Mouse (Mus musculus) urinary bladder, postnatal 4 days (tissue): ENCODE data around the gene Gpd1.
"Not testable (repeated sequence)": the region's sequence is repeated elsewhere in the genome, so short reads cannot be mapped to it uniquely, and the experiment has no call there.

Source experiments
- DNase-seq, 2 experiments: peaks; one replicate each; pipeline ENCODE4 v3.0.0; 2021 to 2022; ENCODE audit warnings: low spot score in 2 of 2

Gene Gpd1

DNA sequence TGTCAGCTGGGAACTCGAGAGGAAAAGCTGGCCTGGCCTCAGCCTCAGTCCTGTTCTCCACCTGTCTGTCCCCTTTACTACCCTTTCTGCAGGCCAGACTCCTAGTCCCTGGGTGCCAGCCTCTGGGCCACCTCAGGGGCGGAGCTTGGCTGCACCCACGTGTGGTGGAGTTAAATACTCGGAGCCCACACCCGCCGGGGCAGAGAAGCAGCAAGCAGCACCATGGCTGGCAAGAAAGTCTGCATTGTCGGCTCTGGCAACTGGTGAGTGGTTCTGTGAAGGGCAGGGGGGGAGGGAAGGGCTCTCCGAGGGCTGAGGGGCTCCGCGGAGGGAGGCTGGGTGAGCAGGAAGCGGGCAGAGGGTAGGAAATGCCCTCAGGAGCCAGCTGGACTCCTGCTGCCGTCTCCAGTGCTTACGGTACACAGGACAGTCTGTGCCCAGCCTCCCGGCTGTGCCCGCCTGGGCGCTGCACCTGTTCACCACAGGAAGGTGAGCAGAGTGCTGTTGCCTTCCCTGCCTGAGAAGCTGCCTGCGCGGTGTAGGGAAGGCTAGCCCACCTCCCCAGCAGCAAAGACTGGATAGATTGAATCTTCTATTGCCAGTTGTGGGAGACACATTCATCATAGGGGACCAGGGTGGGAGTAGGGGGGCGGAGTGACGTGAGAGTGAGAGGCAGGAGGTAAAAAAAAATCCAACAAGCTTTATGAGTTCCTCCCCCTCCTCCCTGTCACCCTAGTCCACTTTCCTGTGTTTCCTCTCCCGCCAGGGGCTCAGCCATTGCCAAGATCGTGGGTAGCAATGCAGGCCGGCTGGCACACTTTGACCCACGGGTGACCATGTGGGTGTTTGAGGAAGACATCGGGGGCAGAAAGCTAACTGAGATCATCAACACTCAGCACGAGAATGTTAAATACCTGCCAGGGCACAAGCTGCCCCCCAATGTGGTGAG lies at the start of gene Gpd1:
Gpd1 (plus strand) TSS at position 130 of the 949 bp plus-strand sequence.
- DNase-seq: no peak

DNA sequence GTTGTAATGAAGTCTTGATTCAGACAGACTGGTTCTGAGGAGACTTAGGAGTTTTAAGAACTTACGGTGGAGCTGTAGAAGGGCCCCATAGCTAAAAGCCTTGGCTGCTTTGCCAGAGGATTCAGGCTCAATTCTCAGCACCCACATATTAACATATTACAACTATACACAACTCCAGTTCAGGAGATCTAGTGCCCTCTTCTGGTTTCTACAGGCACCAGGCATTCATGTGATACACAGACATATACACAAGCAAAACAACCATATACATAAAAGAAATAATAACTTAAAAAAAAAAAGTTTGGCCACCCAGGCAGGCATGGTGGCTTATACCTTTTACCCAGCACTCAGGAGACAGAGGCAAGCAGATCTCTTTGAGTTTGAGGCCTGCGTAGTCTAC lies 49.8 kb upstream of the Gpd1 start:
- no peak for DNase-seq

DNA sequence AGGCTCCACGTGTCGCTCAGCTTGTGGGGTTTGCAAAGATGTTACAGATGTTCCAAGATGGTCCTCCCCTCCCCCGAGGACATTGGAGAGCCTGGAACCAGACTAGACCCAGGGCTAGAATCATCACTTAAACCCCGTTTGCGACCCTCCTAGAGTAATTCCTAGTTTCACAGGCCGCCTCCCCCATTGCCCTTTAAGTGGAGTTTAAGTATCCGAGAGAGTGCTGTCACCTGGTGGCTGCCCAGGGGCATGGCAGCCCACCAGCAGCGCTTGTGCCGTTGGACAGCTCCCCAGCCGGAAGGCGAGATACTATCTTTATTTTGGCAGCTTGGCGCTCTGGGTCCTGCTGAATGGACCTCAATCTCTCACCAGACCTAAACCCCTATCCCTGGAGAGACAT lies 48.4 kb upstream of the Gpd1 start:
- peak; percentile 59 to 74 for DNase-seq

DNA sequence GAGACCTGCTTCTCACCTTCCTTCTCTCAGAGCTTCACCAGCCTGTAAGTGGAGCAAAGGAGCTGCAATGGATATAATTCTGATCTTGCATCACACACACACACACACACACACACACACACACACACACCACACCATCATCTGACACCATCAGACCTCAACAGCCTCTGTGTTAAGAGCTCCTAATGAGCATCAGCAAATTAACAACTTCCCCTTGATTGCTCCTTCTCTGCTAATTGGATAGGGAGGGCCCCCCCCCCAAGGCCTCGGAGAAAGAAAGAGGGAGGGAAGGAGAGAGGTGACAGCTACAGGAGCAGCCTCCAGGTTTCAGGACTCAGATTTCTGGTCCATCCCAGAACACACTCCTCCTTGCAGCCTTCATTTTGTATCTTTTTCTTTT lies 47.9 kb upstream of the Gpd1 start:
- DNase-seq: no peak

DNA sequence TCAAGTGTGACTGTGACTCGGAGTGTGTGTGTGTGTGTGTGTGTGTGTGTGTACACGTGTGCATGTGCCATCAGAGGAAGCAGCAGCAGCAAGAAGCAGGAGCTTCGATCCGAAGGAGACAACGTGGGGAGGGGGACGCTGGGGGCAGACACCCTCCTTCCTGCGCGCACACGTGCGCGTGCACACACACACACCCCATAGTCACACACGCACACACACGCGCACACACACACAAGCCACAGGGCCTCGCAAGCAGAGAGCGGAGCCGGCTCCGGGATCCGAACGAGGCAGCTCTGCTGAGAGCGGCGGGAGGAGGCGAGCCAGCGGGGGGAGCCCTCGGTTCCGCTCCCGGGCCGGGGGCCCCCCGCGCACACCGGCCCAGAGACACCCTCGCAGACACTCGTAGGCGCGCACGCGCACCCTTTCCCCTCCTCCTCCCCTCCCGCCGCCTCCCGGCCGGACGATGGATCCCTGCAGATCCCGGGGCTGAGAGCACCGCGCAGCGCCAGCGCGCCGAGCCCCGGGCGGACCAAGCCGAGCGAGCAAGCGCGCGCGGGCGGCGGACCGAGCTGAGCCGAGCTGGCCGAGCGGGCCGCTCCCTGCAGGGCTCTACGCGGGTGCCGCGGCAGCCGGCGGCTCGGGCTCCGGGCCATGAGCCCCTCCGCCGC lies 47.0 kb upstream of the Gpd1 start, which contains the start of gene Asic1:
Asic1 (plus strand) TSS at position 215 of the 668 bp plus-strand sequence.
- peak; percentile 63 to 67 for DNase-seq

DNA sequence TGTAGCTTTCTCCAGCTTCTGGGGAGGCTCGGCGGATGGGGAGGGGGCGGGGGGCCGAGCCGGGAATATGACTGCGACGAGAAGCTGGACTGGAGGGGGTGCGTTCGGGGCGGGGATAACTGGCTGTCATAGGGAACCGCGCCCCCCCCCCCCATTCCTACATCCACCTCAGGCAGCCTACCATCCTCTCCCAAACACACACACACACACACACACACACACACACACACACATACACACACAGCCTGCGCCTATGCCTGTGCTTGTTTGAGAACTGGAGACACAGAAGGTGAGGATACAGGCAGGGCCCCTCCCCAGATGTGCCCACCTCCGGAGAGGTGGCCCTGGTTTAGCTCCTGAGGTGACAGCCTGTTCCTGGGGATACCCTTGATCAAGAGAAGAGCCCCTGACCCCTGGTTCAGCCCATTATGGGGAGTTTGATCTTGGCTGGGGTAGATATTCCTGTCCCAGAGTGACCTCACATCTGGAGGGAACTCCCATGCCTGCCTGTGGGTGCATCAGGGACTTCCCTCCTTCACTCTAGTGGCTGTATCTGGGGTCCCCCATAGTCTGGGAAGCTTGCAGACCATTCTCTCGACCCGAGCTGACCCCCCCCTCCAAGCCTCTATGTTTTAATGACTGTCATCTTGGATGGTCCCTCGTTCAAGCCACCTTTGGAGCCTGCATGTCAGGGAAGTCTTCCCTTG lies 46.2 kb upstream of the Gpd1 start:
- no peak for DNase-seq

DNA sequence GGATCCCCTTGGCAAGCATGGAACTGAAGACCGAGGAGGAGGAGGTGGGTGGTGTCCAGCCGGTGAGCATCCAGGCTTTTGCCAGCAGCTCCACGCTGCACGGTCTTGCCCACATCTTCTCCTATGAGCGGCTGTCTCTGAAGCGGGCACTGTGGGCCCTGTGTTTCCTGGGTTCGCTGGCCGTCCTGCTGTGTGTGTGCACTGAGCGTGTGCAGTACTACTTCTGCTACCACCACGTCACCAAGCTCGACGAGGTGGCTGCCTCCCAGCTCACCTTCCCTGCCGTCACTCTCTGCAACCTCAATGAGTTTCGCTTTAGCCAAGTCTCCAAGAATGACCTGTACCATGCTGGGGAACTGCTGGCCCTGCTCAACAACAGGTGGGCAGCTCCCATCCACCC lies 45.5 kb upstream of the Gpd1 start:
- no peak for DNase-seq

DNA sequence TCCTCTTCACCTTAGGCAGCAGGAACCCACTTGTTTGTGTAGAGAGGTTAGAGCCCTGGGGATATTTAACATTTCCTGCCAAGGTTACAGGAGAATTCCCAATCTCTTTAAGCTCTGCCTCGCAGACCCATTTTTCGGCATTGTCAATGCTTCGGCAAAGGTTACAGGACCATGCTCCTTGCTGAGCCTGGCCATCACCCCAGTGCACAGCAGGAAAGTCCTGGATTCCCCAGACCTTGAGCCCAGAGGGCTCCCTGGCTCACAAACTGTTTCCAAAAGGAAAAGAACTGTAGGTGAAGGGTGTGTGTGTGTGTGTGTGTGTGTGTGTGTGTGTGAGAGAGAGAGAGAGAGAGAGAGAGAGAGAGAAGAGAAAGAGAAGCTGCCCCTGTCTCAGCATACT lies 42.4 kb upstream of the Gpd1 start:
- no peak for DNase-seq

DNA sequence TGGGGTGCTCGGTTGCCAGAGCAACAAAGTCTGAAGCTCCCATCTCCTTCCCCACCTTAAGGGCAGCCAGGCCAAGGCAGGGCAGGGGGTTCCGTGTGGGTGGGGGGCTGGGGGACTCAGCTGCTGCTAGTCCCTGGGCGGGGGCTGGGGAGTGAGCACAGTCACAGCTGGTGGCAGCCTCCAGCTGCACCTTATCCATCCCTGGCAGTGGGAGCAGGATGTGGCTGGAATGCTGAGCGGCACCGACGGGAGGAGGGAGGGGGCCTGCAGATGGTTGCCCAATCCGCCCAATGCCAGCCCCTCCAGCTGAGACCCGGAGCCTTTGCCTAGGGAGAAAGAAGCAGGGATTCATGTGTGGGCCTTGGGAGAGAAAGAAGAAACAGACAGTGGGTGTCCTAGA lies 40.2 kb upstream of the Gpd1 start:
- no peak for DNase-seq

DNA sequence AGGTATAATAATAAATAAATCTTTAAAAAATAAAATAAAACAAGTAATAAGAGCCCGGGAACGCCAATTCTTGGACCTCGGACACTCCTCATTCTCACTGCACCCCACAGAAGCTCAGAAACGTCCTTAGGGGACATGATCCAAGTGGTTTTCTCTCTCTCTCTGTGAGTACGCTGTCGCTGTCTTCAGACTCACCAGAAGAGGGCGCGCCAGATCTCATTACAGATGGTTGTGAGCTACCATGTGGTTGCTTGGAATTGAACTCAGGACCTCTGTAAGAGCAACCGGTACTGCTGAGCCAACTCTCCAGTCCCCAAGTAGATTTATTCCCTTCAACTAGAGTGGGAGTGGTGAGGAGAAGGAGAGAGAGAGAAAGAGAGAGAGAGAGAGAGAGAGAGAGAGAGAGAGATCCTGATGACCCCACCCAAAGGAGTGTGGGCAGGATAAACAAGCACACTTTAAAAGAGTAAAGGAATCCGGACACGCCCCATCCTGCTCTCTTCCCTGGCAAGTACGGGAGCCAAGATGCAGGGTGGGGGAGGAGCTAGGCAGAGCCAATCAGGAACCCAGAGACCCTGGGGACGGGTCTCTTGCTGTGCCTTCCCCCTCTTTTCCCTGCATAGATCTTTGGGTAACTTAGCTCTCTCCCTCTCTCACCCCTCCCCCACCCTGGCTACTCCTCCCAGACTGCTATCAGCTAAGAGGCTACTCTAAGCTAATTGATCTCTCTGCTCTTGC lies 39.1 kb upstream of the Gpd1 start:
- DNase-seq: no peak

DNA sequence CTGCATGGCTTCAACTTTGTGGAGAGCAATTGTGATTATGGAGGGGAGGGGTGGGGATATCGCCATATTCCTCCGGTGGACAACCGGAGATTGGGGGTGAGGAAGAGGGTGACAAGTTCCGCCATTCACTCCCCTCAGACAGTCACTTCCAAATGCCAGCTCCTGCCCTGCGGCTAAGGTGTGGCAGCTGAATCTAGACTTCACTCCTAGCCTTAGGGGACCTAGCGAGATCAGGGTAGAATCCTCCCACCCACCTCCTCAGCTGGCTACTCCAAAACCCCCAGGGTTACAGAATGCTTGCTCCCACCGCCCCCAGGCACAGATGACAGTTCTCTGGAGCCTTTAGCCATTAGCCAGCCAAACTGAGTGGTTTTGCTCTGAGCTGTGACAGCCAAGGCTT lies 38.3 kb upstream of the Gpd1 start:
- no peak for DNase-seq

DNA sequence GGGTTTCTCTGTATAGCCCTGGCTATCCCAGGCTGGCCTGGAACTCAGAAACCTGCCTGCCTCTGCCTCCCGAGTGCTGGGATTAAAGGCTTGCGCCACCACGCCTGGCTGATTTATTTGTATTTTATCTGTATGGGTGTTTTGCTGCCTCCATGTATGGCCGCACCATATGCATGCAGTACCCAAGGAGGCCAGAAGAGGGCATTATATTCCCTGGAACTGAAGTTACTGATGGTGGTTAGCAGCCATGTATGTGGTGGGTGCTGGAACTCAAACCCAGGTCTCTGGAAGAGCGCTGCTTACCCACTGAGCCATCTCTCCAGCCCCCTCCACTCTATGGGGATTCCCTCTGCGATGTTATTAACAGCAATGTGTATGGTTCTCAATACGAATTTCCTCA lies 34.4 kb upstream of the Gpd1 start:
- no peak for DNase-seq

DNA sequence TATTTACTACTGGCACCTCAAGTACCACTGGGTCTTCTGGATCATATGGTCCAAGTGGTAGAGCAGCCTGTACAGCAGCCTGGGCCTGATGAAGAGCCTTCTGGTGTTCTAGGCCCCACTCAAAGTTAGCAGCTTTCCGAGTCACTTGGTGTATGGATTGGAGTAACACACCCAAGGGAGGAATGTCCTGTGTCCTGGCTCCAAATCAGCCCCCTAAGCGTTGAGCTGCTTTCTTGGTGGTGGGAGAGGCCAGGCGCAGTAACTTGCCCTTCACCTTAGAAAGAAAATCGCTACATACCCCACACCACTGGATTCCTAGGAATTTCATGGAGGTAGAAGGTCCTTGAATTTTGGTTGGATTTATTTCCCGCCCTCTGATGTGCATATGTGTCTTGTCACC lies 33.2 kb upstream of the Gpd1 start:
- DNase-seq: no peak

DNA sequence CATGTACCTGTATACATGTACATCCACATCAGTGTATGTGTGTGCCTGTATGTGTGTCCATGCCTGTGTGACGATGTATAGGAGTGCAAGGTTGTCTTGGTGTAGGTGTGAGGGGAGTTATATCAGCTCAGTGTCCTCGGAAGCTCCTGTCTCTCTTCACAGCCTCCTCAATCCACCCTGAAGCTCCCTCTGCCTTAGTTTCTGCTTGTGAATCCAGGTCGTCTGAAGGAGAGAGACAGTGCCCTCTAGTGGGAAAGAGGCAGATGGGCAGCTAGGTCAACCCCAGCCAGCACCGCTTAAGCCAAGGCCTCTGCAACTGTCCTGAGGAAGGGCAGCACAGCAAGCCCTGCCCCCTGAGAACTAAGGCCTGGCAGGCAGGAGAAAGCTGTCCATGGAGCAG lies 28.6 kb upstream of the Gpd1 start:
- DNase-seq: peak in 1 of 2 experiments; percentile 67

DNA sequence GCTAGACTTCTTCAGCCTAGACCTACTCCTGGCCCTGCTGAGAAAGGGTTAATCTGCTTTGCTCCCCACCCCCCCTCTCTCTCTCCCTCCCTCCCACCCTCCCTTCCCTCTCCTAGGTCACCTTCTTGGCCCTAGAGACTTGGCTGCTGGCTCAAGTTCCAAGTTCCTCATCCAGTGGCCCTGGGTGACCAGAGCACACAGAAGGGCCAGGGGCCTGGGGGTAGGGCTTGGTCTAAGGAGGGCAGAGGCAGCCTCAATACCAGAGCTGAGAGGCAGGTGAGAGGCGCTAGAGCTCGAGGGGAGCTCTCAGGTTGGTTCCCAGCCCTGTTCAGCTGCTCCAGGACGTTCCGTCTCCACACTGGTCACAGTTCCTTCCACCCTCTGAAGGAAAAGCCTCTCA lies 26.4 kb upstream of the Gpd1 start:
- DNase-seq: no peak

DNA sequence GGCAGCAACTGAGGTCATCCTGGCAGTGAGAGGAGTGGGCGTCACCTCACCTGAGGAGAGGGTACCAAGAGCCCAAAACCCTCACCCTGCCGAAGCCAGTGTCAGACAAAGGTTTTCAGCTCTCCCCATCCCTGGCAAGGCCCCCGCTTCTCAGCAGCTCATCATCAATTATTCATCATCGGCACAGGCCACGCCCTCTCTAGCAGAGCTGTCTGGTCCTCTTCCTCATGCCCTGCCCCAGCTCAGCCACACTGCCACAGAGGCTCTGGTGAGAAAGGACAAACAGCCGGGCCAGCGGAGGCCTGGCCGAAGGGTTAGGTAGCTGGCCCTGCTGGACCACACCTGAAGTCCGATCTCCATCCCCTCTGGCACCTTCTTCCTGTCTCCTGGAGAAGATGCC lies 25.3 kb upstream of the Gpd1 start:
- DNase-seq: no peak

DNA sequence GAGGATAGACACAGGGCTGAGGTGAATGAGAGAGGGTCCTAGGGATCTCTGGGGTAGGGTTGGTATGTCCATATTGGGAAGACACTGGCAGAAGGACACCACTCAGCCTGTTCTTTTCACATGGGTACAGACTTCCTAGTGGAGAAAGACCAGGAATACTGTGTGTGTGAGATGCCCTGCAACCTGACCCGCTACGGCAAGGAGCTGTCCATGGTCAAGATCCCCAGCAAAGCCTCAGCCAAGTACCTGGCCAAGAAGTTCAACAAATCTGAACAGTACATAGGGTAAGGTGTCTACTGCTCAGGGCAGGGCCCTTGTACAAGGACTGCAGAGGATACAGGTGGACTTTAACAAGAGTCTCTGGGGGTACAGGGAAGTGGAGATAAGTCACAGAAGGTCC lies 20.0 kb upstream of the Gpd1 start:
- DNase-seq: no peak

DNA sequence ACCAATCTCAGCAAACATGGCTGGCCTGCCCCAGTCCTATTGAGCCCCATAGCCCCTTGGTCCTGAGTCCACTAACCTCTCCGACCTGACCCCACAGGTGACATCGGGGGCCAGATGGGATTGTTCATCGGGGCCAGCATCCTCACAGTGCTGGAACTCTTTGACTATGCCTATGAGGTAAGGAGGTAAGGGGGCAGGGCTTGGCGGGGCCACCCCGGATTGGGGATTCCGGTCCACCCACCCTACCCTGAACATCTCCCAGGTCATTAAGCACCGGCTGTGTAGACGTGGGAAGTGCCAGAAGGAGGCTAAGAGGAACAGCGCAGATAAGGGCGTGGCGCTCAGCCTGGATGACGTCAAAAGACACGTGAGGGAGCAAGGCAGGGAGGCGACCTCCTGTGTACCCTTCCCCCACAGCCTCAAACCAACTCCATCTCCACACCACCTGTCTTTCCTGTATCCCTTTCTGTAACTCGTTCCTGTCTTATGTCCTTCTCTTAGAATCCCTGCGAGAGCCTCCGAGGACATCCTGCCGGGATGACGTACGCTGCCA lies 18.7 kb upstream of the Gpd1 start:
- no peak for DNase-seq

DNA sequence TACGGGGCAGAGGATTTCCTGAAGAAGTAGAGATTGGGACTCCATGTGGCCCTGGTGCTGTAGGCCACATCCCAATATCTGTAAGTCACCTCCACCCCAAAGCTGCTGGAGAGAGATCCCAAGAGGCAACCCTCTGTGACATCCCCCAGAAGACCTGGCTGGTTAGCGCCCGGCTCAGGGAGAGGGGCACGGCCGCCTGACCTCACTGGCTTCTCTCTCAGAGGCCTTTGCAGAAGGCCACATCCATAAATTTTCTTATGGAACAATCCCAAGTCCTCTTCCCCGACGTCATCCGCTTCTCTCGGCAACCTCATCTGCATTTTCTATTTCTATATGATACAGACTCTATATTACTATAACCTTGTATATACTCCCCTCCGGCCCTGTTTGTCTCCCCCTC lies 17.6 kb upstream of the Gpd1 start:
- DNase-seq: no peak

DNA sequence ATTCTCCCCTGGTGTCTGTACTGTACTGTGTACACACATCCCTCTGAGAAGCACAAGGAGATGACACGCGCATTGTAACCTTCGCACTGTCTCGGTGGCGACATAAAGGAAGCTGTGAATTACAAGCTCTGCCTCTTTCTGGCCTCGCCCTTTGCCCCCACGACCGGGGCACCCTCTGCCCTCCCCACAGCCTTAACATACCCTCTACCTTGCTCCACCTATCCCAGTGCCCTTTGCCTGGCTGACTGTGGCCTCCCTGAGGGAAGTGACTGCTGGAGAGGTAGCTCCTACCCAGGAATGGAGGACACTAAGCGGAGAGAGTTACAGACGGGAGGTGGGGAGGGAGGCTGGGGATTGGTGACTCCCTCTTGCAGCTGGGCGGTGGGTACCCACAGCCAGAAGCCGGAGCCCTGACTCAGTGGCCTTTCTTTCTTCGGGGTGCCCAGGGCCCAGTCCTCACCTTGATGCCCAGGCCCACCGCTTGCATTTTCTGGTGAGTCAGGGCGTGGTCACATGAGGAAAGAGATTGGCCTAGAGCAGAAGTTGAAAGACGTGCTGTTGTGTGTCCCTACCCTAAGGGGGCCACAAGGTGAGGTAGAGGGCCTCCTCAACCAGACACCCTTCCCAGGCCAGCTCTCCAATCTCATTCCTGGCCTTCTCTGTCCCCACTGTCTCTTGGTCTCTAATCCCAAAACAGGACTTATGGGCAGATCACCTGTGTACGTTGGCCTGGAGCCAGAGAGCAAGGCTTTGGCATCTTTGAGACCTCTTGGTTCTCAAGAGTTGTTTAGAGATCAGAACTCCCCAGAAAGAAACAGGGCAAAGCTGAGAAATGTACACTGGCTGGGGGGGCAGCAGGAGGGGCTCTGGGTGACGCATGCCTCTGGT lies 16.9 kb upstream of the Gpd1 start:
- DNase-seq: no peak

DNA sequence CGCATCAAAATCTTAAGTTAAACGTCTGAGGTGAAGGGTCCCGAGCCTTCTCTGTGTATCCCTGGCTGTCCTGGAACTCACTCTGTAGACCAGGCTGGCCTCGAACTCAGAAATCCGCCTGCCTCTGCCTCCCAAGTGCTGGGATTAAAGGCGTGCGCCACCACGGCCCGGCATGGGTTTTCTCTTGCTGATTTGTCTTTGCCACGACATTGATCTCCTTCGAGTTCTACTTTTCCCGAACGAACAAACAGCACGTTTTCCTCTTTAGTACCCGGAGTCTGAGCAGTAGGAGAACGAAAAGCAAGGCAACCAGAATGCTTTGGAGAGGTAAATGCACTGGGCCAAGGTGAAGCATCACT lies 15.7 kb upstream of the Gpd1 start:
- DNase-seq: not testable (repeated sequence)
